Mouse (Mus musculus) forebrain, embryonic 11.5 days (tissue): ENCODE results near the gene a. TPM values are rescaled to one million over a fixed set of nuclear protein-coding genes. Genes with fewer than 3 reads are reported as not detected.
"Not testable (repeated sequence)": the region's sequence is repeated elsewhere in the genome, so short reads cannot be mapped to it uniquely, and the experiment has no call there.

Experiments
- ATAC-seq: fragments of 200-750 bp; cut with Nextera tagmentation; replicated peaks from 2 replicates; pipeline ENCODE4 v1.8.0; 2017; ENCODE audit warnings: moderate TSS enrichment; ENCODE audit not compliant: low FRiP score
- DNase-seq: peaks from one replicate; pipeline ENCODE4 v3.0.0-alpha.2; 2017; ENCODE audit warnings: low spot score
- H3K27ac ChIP-seq: fragments of 300-500 bp; sonication (generic); 2 replicates; pipeline ENCODE4 v1.5.1; 2014; ENCODE audit warnings: low read depth, low read length
- H3K27me3 ChIP-seq: fragments of 300-500 bp; sonication (generic); 2 replicates; pipeline ENCODE4 v1.6.1; 2014; ENCODE audit warnings: mild to moderate bottlenecking, low read length, mixed read lengths; ENCODE audit not compliant: control insufficient read depth, insufficient read depth
- H3K36me3 ChIP-seq: fragments of 300-500 bp; sonication (generic); 2 replicates; pipeline ENCODE4 v1.6.1; 2014; ENCODE audit warnings: mild to moderate bottlenecking, low read length, moderate library complexity, mixed read lengths; ENCODE audit not compliant: control insufficient read depth, insufficient read depth
- H3K4me1 ChIP-seq: fragments of 300-500 bp; sonication (generic); replicated peaks from 2 replicates; pipeline ENCODE4 v1.6.1; 2014; ENCODE audit warnings: low read length, mixed read lengths; ENCODE audit not compliant: control insufficient read depth, insufficient read depth
- H3K4me2 ChIP-seq: fragments of 300-500 bp; sonication (generic); 2 replicates; pipeline ENCODE4 v1.6.1; 2014; ENCODE audit warnings: low read depth, mild to moderate bottlenecking, low read length, moderate library complexity, mixed read lengths; ENCODE audit not compliant: severe bottlenecking
- H3K4me3 ChIP-seq: fragments of 300-500 bp; sonication (generic); 2 replicates; pipeline ENCODE4 v1.5.1; 2014; ENCODE audit warnings: low read depth, low read length
- H3K9ac ChIP-seq: fragments of 300-500 bp; sonication (generic); 2 replicates; pipeline ENCODE4 v1.6.1; 2014; ENCODE audit warnings: low read length
- H3K9me3 ChIP-seq: fragments of 300-500 bp; sonication (generic); 2 replicates; pipeline ENCODE4 v1.6.1; 2016; ENCODE audit warnings: low read length, mixed read lengths; ENCODE audit not compliant: control insufficient read depth
- WGBS: fragments of 180-500 bp; shearing (Covaris S2); extraction: QIAGEN DNeasy Blood & Tissue Kit; methylation state at CpG from one replicate; pipeline ENCODE4 v1.1.7; 2014; 5-methylcytosine and 5-hydroxymethylcytosine counted together
- polyA plus RNA-seq: library from polyadenylated mRNA; unstranded; fragments of >200 nt; fragmentation: Nextera tagmentation; extraction: Ambion mirVana; gene quantifications from 2 replicates; pipeline ENCODE4 v1.2.1, GENCODE M21; 2014

The a gene
- polyA plus RNA-seq, 1 experiment from 2014 or later: 0.69 TPM

GRCm38 (mm10) chr2:154915922-154916541 lies 124.8 kb downstream of the a start:
- H3K27ac ChIP-seq: no peak overlapping the region
- no peaks in the 10 kb centered on the region for H3K36me3 ChIP-seq
- H3K4me2 ChIP-seq: no peak overlapping the region
- no peak overlapping the region for H3K4me3 ChIP-seq
- no peak overlapping the region for H3K9ac ChIP-seq
- H3K9me3 ChIP-seq: no peaks in the 10 kb centered on the region
- no peaks in the 10 kb centered on the region for H3K27me3 ChIP-seq
- ATAC-seq (no peak), DNase-seq (no peak)
- H3K4me1 ChIP-seq: no peaks in the 10 kb centered on the region
- WGBS: 83% methylated on average over 12 of the region's 12 CpGs

- peaks cover 2% of the 10 kb centered on the region; the same call in 1 of the 2 replicates for H3K27me3 ChIP-seq
- DNase-seq: peak; percentile 55
- no peak overlapping the region for H3K9ac ChIP-seq
- H3K36me3 ChIP-seq: no peaks in the 10 kb centered on the region
- no peak overlapping the region for H3K27ac ChIP-seq
- WGBS: 17% methylated on average over 2 of the region's 2 CpGs
- ATAC-seq: no peak
- no peaks in the 10 kb centered on the region for H3K4me1 ChIP-seq
- no peak overlapping the region for H3K4me3 ChIP-seq
- H3K9me3 ChIP-seq: no peaks in the 10 kb centered on the region
- no peak overlapping the region for H3K4me2 ChIP-seq
Measured at GRCm38 (mm10) chr2:154916547-154916946, 125.3 kb downstream of the a start.

- Histone ChIP-seq H3K4me2 (no peak overlapping the region), H3K27ac (no peak overlapping the region), H3K27me3 (peaks cover 2% of the 10 kb centered on the region; the same call in 1 of the 2 replicates), H3K4me3 (no peak overlapping the region), H3K9me3 (no peaks in the 10 kb centered on the region), H3K4me1 (no peaks in the 10 kb centered on the region), H3K9ac (no peak overlapping the region), H3K36me3 (no peaks in the 10 kb centered on the region)
- ATAC-seq: no peak
- no peak for DNase-seq
- 86% methylated on average over 13 of the region's 13 CpGs for WGBS
Measured at GRCm38 (mm10) chr2:154917866-154918641, 126.9 kb downstream of the a start.

GRCm38 (mm10) chr2:154920896-154921295 lies 129.7 kb downstream of the a start:
- Histone ChIP-seq H3K4me1 (0 out of 2 replicates have a peak, but pooled peaks cover 1% of the 10 kb centered on the region), H3K4me2 (no peak overlapping the region), H3K27me3 (peaks cover 8% of the 10 kb centered on the region), H3K9ac (no peak overlapping the region), H3K36me3 (no peaks in the 10 kb centered on the region), H3K4me3 (no peak overlapping the region), H3K9me3 (no peaks in the 10 kb centered on the region), H3K27ac (no peak overlapping the region)
- WGBS: 86% methylated on average over 7 of the region's 7 CpGs
- no peak for DNase-seq
- no peak for ATAC-seq

- not testable (repeated sequence) for H3K36me3 ChIP-seq, H3K27me3 ChIP-seq, DNase-seq, H3K9me3 ChIP-seq, H3K4me2 ChIP-seq, H3K27ac ChIP-seq, H3K9ac ChIP-seq, H3K4me3 ChIP-seq, ATAC-seq, H3K4me1 ChIP-seq
- WGBS: no CpG with 5 or more reads among the region's 4 CpGs
Measured at GRCm38 (mm10) chr2:154922134-154922533, 130.9 kb downstream of the a start.

- no peak for ATAC-seq
Measured at GRCm38 (mm10) chr2:154925411-154926031, 134.3 kb downstream of the a start.

GRCm38 (mm10) chr2:154926843-154927242 lies 135.6 kb downstream of the a start:
- ATAC-seq: no peak

More at GRCm38 (mm10) chr2:154925411-154926031, 134.3 kb downstream of the a start:
- Histone ChIP-seq H3K4me1 (0 out of 2 replicates have a peak, but pooled peaks cover 2% of the 10 kb centered on the region), H3K27me3 (peaks cover 8% of the 10 kb centered on the region), H3K4me2 (no peak overlapping the region), H3K9ac (no peak overlapping the region), H3K36me3 (no peaks in the 10 kb centered on the region), H3K4me3 (no peak overlapping the region), H3K27ac (no peak overlapping the region), H3K9me3 (no peaks in the 10 kb centered on the region)
- no peak for DNase-seq
- 32% methylated on average over 7 of the region's 7 CpGs for WGBS

GRCm38 (mm10) chr2:154928298-154928697 lies 137.1 kb downstream of the a start:
- ATAC-seq (no peak), DNase-seq (no peak)
- 27% methylated on average over 2 of the region's 2 CpGs for WGBS

More at GRCm38 (mm10) chr2:154926843-154927242, 135.6 kb downstream of the a start:
- Histone ChIP-seq H3K4me2 (no peak overlapping the region), H3K27me3 (peaks cover 6% of the 10 kb centered on the region), H3K36me3 (no peaks in the 10 kb centered on the region), H3K27ac (no peak overlapping the region), H3K4me3 (no peak overlapping the region), H3K9me3 (no peaks in the 10 kb centered on the region), H3K9ac (no peak overlapping the region), H3K4me1 (0 out of 2 replicates have a peak, but pooled peaks cover 2% of the 10 kb centered on the region)
- WGBS: 89% methylated on average over 6 of the region's 6 CpGs
- no peak for DNase-seq

More at GRCm38 (mm10) chr2:154928298-154928697, 137.1 kb downstream of the a start:
- Histone ChIP-seq H3K27ac (no peak overlapping the region), H3K4me1 (0 out of 2 replicates have a peak, but pooled peaks cover 2% of the 10 kb centered on the region), H3K9me3 (no peaks in the 10 kb centered on the region), H3K4me2 (no peak overlapping the region), H3K4me3 (no peak overlapping the region), H3K9ac (no peak overlapping the region), H3K36me3 (no peaks in the 10 kb centered on the region), H3K27me3 (peaks cover 6% of the 10 kb centered on the region)
